Mouse (Mus musculus): ENCODE data around the gene Stim2. TPM values are rescaled to one million over a fixed set of nuclear protein-coding genes. Genes with fewer than 3 reads are reported as not detected.

The Stim2 gene
- polyA plus RNA-seq, 1 experiment from 2014 or later = 23.0 TPM

- Histone ChIP-seq H3K27me3 (replicated peaks; ENCODE audit: control insufficient read depth, insufficient read depth, low read length) (no peaks in the 10 kb centered on the region), H3K27ac (ENCODE audit: low read depth, low read length) (no peak overlapping the region), H3K4me3 (ENCODE audit: low read length) (no peak overlapping the region), H3K36me3 (ENCODE audit: control insufficient read depth, insufficient read depth, low read length) (no peaks in the 10 kb centered on the region), H3K4me1 (ENCODE audit: control insufficient read depth, insufficient read depth, low read depth, low read length) (peaks cover 13% of the 10 kb centered on the region), H3K9ac (ENCODE audit: low read depth, low read length) (no peak overlapping the region), H3K4me2 (ENCODE audit: low read length) (no peak overlapping the region), H3K9me3 (ENCODE audit: control insufficient read depth, low read length) (no peaks in the 10 kb centered on the region)
- ATAC-seq = no peak
- 75% methylated on average over 5 of the region's 5 CpGs for WGBS
Observed at GRCm38 (mm10) chr5:54001021-54001420, 2.7 kb downstream of the Stim2 start.

GRCm38 (mm10) chr5:54005111-54005864 lies 7.0 kb downstream of the Stim2 start:
- peaks cover 6% of the 10 kb centered on the region for H3K4me1 ChIP-seq (ENCODE audit: control insufficient read depth, insufficient read depth, low read depth, low read length)
- no peaks in the 10 kb centered on the region for H3K9me3 ChIP-seq (ENCODE audit: control insufficient read depth, low read length)
- H3K9ac ChIP-seq (ENCODE audit: low read depth, low read length) = no peak overlapping the region
- 75% methylated on average over 2 of the region's 2 CpGs for WGBS
- ATAC-seq = no peak
- H3K36me3 ChIP-seq (ENCODE audit: control insufficient read depth, insufficient read depth, low read length) = no peaks in the 10 kb centered on the region
- no peak overlapping the region for H3K27ac ChIP-seq (ENCODE audit: low read depth, low read length)
- no peak overlapping the region for H3K4me3 ChIP-seq (ENCODE audit: low read length)
- H3K4me2 ChIP-seq (ENCODE audit: low read length) = no peak overlapping the region
- no peaks in the 10 kb centered on the region for H3K27me3 ChIP-seq (replicated peaks; ENCODE audit: control insufficient read depth, insufficient read depth, low read length)

- Histone ChIP-seq H3K27ac (ENCODE audit: low read depth, low read length) (no peak overlapping the region), H3K36me3 (ENCODE audit: control insufficient read depth, insufficient read depth, low read length) (no peaks in the 10 kb centered on the region), H3K4me1 (ENCODE audit: control insufficient read depth, insufficient read depth, low read depth, low read length) (peaks cover 4% of the 10 kb centered on the region), H3K27me3 (replicated peaks; ENCODE audit: control insufficient read depth, insufficient read depth, low read length) (no peaks in the 10 kb centered on the region), H3K9me3 (ENCODE audit: control insufficient read depth, low read length) (no peaks in the 10 kb centered on the region), H3K9ac (ENCODE audit: low read depth, low read length) (no peak overlapping the region), H3K4me2 (ENCODE audit: low read length) (no peak overlapping the region), H3K4me3 (ENCODE audit: low read length) (no peak overlapping the region)
- WGBS = 45% methylated on average over 6 of the region's 6 CpGs
- ATAC-seq = no peak
Observed at GRCm38 (mm10) chr5:54005865-54006225, 7.5 kb downstream of the Stim2 start.

GRCm38 (mm10) chr5:54006845-54007244 lies 8.5 kb downstream of the Stim2 start:
- no peaks in the 10 kb centered on the region for H3K9me3 ChIP-seq (ENCODE audit: control insufficient read depth, low read length)
- H3K27ac ChIP-seq (ENCODE audit: low read depth, low read length) = no peak overlapping the region
- H3K27me3 ChIP-seq (replicated peaks; ENCODE audit: control insufficient read depth, insufficient read depth, low read length) = no peaks in the 10 kb centered on the region
- ATAC-seq = no peak
- H3K4me2 ChIP-seq (ENCODE audit: low read length) = no peak overlapping the region
- no peaks in the 10 kb centered on the region; the same call in 1 of the 2 replicates for H3K4me1 ChIP-seq (ENCODE audit: control insufficient read depth, insufficient read depth, low read depth, low read length)
- H3K4me3 ChIP-seq (ENCODE audit: low read length) = no peak overlapping the region
- no peak overlapping the region for H3K9ac ChIP-seq (ENCODE audit: low read depth, low read length)
- H3K36me3 ChIP-seq (ENCODE audit: control insufficient read depth, insufficient read depth, low read length) = no peaks in the 10 kb centered on the region
- 97% methylated on average over 1 of the region's 1 CpGs for WGBS

- no peak for ATAC-seq
- H3K36me3 ChIP-seq (ENCODE audit: control insufficient read depth, insufficient read depth, low read length) = no peaks in the 10 kb centered on the region
- no peak overlapping the region for H3K27ac ChIP-seq (ENCODE audit: low read depth, low read length)
- WGBS = 77% methylated on average over 6 of the region's 6 CpGs
- no peaks in the 10 kb centered on the region for H3K9me3 ChIP-seq (ENCODE audit: control insufficient read depth, low read length)
- no peak overlapping the region for H3K9ac ChIP-seq (ENCODE audit: low read depth, low read length)
- no peak overlapping the region for H3K4me3 ChIP-seq (ENCODE audit: low read length)
- H3K27me3 ChIP-seq (replicated peaks; ENCODE audit: control insufficient read depth, insufficient read depth, low read length) = no peaks in the 10 kb centered on the region
- H3K4me2 ChIP-seq (ENCODE audit: low read length) = no peak overlapping the region
- no peaks in the 10 kb centered on the region for H3K4me1 ChIP-seq (ENCODE audit: control insufficient read depth, insufficient read depth, low read depth, low read length)
Observed at GRCm38 (mm10) chr5:54007617-54008016, 9.3 kb downstream of the Stim2 start.

GRCm38 (mm10) chr5:54013271-54013670 lies 15.0 kb downstream of the Stim2 start:
- WGBS = 75% methylated on average over 1 of the region's 1 CpGs
- no peak overlapping the region for H3K9ac ChIP-seq (ENCODE audit: low read depth, low read length)
- no peaks in the 10 kb centered on the region for H3K36me3 ChIP-seq (ENCODE audit: control insufficient read depth, insufficient read depth, low read length)
- H3K4me1 ChIP-seq (ENCODE audit: control insufficient read depth, insufficient read depth, low read depth, low read length) = no peaks in the 10 kb centered on the region
- H3K27me3 ChIP-seq (replicated peaks; ENCODE audit: control insufficient read depth, insufficient read depth, low read length) = no peaks in the 10 kb centered on the region
- ATAC-seq = no peak
- H3K27ac ChIP-seq (ENCODE audit: low read depth, low read length) = no peak overlapping the region
- H3K4me3 ChIP-seq (ENCODE audit: low read length) = no peak overlapping the region
- no peaks in the 10 kb centered on the region for H3K9me3 ChIP-seq (ENCODE audit: control insufficient read depth, low read length)
- H3K4me2 ChIP-seq (ENCODE audit: low read length) = no peak overlapping the region

GRCm38 (mm10) chr5:54017143-54017542 lies 18.8 kb downstream of the Stim2 start:
- Histone ChIP-seq H3K36me3 (ENCODE audit: control insufficient read depth, insufficient read depth, low read length) (no peaks in the 10 kb centered on the region), H3K4me3 (ENCODE audit: low read length) (no peak overlapping the region), H3K27me3 (replicated peaks; ENCODE audit: control insufficient read depth, insufficient read depth, low read length) (no peaks in the 10 kb centered on the region), H3K4me2 (ENCODE audit: low read length) (no peak overlapping the region), H3K4me1 (ENCODE audit: control insufficient read depth, insufficient read depth, low read depth, low read length) (no peaks in the 10 kb centered on the region), H3K9me3 (ENCODE audit: control insufficient read depth, low read length) (no peaks in the 10 kb centered on the region), H3K27ac (ENCODE audit: low read depth, low read length) (no peak overlapping the region), H3K9ac (ENCODE audit: low read depth, low read length) (no peak overlapping the region)
- 51% methylated on average over 7 of the region's 7 CpGs for WGBS
- ATAC-seq = no peak

GRCm38 (mm10) chr5:54018856-54019255 lies 20.6 kb downstream of the Stim2 start:
- Histone ChIP-seq H3K36me3 (ENCODE audit: control insufficient read depth, insufficient read depth, low read length) (no peaks in the 10 kb centered on the region), H3K27me3 (replicated peaks; ENCODE audit: control insufficient read depth, insufficient read depth, low read length) (no peaks in the 10 kb centered on the region), H3K9ac (ENCODE audit: low read depth, low read length) (no peak overlapping the region), H3K27ac (ENCODE audit: low read depth, low read length) (no peak overlapping the region), H3K9me3 (ENCODE audit: control insufficient read depth, low read length) (no peaks in the 10 kb centered on the region), H3K4me3 (ENCODE audit: low read length) (no peak overlapping the region), H3K4me2 (ENCODE audit: low read length) (no peak overlapping the region), H3K4me1 (ENCODE audit: control insufficient read depth, insufficient read depth, low read depth, low read length) (no peaks in the 10 kb centered on the region)
- no peak for ATAC-seq
- WGBS = 93% methylated on average over 2 of the region's 2 CpGs

GRCm38 (mm10) chr5:54019546-54019945 lies 21.2 kb downstream of the Stim2 start:
- no peak overlapping the region for H3K4me3 ChIP-seq (ENCODE audit: low read length)
- no peaks in the 10 kb centered on the region for H3K9me3 ChIP-seq (ENCODE audit: control insufficient read depth, low read length)
- H3K27ac ChIP-seq (ENCODE audit: low read depth, low read length) = no peak overlapping the region
- H3K27me3 ChIP-seq (replicated peaks; ENCODE audit: control insufficient read depth, insufficient read depth, low read length) = no peaks in the 10 kb centered on the region
- no peak for ATAC-seq
- H3K36me3 ChIP-seq (ENCODE audit: control insufficient read depth, insufficient read depth, low read length) = no peaks in the 10 kb centered on the region
- no peaks in the 10 kb centered on the region for H3K4me1 ChIP-seq (ENCODE audit: control insufficient read depth, insufficient read depth, low read depth, low read length)
- no peak overlapping the region for H3K4me2 ChIP-seq (ENCODE audit: low read length)
- no peak overlapping the region for H3K9ac ChIP-seq (ENCODE audit: low read depth, low read length)
- 78% methylated on average over 4 of the region's 4 CpGs for WGBS

All from hindbrain, embryonic 16.5 days (tissue).